Mouse (Mus musculus) heart, adult 2 months (tissue): ENCODE data around the gene Smad1.

Experiments used
- CTCF ChIP-seq: fragments of 200-600 bp; IDR thresholded peaks from 2 replicates; pipeline ENCODE4 v1.8.1; 2022; ENCODE audit warnings: antibody characterized with exemption, mild to moderate bottlenecking, moderate library complexity
- EP300 ChIP-seq: fragments of 200-500 bp; IDR thresholded peaks from 2 replicates; pipeline ENCODE4 v1.6.1; 2011; ENCODE audit warnings: low read depth, low read length, control low read depth; ENCODE audit not compliant: insufficient read depth
- POLR2A ChIP-seq: fragments of 200-500 bp; IDR thresholded peaks from 2 replicates; pipeline ENCODE4 v1.6.1; 2011; ENCODE audit warnings: mild to moderate bottlenecking, low read depth, low read length, control low read depth; ENCODE audit not compliant: insufficient read depth

- no peak for TF ChIP-seq POLR2A
- TF ChIP-seq CTCF: no peak
- no peak for TF ChIP-seq EP300
Observed at GRCm38 (mm10) chr8:79393215-79393614, 6.1 kb downstream of the Smad1 start.
